Mouse (Mus musculus) lung, postnatal 14 days (tissue): ENCODE measurements around the gene Nmral1.
A peak's percentile ranks its signal among the peaks of the same experiment; 100 is the strongest.
"Not testable (repeated sequence)": the region's sequence is repeated elsewhere in the genome, so short reads cannot be mapped to it uniquely, and the experiment has no call there.

Experiments
- DNase-seq: peaks from one replicate; pipeline ENCODE4 v3.0.0; 2021

The Nmral1 gene

DNA sequence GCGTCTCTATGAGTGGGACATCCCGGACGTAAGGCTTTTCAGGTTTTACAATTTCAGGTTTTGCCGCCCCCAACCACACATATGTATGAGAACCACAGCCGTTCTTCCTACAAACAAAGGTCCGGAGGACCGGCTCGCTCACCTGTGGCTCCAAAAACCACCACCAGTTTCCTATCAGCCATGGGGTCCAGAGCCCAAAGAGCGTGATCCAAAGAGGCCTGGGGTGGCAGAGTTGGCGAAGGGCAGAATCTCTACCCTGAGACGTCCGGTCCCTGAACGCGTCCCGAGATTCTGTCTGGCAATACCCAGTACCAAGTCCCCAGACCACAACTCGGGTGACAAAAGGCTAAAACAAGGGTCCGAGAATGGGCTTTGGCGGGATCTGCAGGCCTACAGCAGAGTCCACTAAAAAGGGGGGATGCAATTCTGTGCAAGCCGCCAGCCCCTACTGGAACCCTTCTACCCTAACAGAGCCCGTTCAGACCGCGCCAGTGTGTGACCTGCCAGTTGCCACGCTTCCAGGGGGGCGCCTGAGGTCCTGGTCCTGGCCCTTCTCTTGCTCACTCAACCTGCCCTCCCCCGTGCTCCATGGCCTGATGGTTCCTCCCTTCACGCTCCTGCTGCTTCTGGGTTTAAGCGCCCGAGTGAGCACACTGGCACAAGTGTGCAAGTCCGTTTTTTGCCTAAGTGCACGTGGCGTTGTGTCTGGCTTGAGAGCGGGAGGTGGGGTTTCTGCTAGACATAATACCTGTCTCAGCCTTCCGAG lies at the start of gene Nmral1:
TSS of gene Nmral1 (minus strand) at position 604 of the 766 bp plus-strand sequence.
- DNase-seq, result peak; percentile 56

GRCm38 (mm10) chr16:4768719-4769118 lies 49.6 kb upstream of the Nmral1 start:
- no peak for DNase-seq

GRCm38 (mm10) chr16:4767012-4767790 lies 48.0 kb upstream of the Nmral1 start:
- no peak for DNase-seq

- no peak for DNase-seq
These were observed 46.7 kb upstream of the Nmral1 start for GRCm38 (mm10) chr16:4765852-4766251.

- DNase-seq, result peak; percentile 27
These were observed 44.1 kb upstream of the Nmral1 start for GRCm38 (mm10) chr16:4763276-4763675.

DNA sequence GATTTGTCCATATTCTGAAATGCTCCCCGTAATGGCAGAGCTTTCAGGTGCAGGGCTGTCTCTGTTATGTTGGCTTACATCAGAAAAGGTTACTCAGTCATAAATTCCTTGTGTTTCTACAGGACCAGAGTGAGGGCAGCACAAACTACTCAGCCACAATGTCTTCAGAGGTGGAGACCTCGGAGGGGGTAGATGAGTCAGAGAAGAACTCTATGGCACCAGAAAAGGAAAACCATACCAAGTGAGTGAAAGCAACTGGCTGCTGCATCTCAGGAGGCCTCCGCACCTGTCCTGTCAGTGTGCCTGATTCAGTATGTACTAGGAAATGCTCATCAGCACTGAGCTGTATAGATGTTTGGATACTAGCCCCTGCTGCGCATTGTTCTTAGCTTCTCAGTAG lies 43.3 kb upstream of the Nmral1 start:
- no peak for DNase-seq

- DNase-seq, result not testable (repeated sequence)
These were observed 37.6 kb upstream of the Nmral1 start for GRCm38 (mm10) chr16:4756660-4757335.

DNA sequence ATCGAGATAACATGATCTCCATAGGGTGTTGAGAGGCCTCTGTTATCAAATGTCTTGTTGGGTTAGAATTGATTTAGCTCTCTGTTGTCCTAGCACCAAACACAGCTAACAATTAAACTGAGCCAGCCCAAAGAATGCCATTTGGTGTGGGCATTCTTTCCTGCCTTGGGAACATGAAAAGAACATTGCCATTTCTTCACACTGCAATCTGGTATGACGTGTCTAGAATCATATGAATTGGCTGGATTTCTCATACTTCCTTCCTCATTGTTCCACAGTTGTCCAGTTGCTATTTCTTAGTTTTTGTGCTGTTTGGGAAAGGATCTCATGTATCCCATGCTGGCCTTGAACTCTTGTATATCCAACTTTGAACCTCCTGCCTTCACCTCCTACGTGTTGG lies 34.9 kb upstream of the Nmral1 start:
- no peak for DNase-seq

GRCm38 (mm10) chr16:4752155-4752554 lies 33.0 kb upstream of the Nmral1 start:
- no peak for DNase-seq

GRCm38 (mm10) chr16:4742186-4742585 lies 23.0 kb upstream of the Nmral1 start:
- DNase-seq, result no peak

DNA sequence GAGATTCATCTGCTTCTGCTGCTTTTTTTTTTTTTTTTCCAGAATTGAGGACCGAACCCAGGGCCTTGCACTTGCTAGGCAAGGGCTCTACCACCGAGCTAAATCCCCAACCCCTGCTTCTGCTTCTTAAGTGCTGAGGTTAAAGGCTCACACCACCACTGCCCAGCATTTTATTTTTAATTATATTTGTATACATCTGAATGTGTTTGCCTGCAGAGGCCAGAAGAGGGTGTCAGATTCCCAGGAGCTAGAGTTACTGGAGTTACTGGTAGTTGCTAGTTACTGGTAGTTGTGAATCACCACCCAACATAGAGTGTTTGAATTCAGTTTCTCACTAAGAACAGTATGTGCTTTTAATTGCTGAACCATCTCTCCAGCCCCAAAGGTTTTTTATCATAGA lies 20.8 kb upstream of the Nmral1 start:
- DNase-seq, result no peak

GRCm38 (mm10) chr16:4736262-4736661 lies 17.1 kb upstream of the Nmral1 start:
- no peak for DNase-seq

DNA sequence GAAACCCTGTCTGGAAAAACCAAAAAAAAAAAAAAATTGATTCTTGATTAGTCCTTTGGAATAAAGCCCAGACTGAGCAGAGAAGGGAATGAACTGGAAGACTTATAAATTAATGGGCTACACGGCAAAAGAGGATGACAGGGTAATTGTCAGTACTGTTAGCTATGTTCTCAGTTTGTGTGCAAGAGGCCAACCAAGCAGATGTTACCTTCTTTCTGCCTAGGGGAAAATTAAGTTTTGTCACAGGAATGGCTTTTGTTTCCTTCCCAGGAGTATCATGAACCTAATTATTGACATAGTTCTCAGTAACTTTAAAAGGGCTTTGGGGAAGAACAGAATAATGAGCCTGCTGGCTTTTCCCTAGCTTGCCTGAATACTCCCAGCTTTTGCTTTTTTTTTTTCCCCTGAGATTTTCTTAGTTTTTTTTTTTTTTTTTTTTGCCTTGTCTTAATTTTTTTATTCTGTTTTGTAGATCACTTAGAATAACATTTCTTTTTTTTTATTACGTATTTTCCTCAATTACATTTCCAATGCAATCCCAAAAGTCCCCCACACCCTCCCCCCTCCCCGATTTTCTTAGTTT lies 11.7 kb upstream of the Nmral1 start:
- DNase-seq, result no peak

DNA sequence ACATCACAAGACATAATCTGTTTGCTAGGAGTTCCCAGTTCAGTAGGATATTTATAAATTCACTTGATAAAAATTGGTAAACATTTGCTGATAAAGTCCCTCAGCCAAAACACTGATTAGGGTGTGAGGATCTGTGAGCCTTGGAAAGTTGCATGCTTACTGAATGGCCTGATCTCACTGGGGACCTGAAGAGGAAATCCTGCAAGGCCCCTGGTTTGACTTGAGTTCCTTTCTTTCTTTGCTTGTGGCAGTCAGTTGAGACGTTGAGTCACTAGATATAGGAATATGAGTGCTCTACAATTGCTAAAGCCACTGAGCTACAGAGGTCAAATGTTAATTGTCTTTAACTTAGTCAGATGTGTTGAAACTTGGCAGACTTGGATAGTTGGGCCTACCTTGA lies 8.8 kb upstream of the Nmral1 start:
- no peak for DNase-seq

DNA sequence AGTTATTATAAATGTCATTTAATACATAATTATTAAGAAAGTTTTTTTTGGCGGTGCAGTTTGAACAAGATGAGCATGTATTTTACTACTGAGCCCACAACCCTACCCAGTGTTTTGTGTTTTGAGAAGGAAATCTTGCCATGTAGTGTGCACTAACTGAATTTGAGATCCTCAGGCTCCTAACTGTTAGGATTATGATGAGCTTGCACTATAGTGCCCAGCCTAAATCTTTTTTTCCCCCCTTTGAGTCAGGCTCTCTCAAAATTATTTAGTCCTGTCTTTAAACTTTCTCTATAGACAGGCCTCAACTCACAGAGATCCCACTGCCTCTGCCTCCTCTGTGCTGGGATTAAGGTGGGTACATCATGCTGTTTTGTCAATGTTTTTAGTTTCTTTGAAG lies 8.4 kb upstream of the Nmral1 start:
- DNase-seq, result no peak

DNA sequence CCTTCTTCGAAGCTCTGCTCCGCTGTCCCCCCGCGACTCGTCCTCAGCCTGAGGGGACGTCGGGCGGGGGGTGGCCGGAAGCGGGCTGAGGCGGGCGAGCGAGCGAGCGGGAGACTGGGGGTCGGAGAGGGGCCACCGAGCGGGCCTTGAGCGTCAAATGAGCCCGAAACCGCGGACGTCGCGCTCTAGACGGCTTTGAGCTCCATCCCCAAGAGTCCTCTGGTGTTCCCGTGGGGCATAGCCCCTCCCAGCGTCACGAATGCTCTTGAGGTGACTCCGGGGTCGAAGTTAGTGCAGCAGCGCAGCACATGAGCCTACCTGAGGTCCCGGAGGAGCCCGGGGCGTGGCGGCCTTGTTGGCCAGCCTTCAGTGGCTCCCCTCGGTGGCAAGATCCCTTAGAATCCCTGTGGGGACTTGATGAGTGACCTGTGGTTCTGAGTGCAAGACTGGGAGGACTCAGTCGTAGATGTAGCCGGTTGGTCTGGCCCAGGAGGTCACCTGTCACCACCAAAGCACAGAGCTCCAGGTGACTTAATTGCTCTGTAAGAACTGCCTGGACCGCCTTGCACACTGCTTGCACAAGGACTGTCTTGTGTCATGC lies 7.5 kb upstream of the Nmral1 start:
- no peak for DNase-seq

GRCm38 (mm10) chr16:4725780-4726527 lies 6.8 kb upstream of the Nmral1 start, which contains the start of gene Hmox2:
Gene Hmox2 (plus strand): TSS chr16:4726361.
- DNase-seq, result peak; percentile 97

GRCm38 (mm10) chr16:4725266-4725665 lies 6.1 kb upstream of the Nmral1 start:
- no peak for DNase-seq

GRCm38 (mm10) chr16:4722915-4723209 lies 3.7 kb upstream of the Nmral1 start:
- no peak for DNase-seq

DNA sequence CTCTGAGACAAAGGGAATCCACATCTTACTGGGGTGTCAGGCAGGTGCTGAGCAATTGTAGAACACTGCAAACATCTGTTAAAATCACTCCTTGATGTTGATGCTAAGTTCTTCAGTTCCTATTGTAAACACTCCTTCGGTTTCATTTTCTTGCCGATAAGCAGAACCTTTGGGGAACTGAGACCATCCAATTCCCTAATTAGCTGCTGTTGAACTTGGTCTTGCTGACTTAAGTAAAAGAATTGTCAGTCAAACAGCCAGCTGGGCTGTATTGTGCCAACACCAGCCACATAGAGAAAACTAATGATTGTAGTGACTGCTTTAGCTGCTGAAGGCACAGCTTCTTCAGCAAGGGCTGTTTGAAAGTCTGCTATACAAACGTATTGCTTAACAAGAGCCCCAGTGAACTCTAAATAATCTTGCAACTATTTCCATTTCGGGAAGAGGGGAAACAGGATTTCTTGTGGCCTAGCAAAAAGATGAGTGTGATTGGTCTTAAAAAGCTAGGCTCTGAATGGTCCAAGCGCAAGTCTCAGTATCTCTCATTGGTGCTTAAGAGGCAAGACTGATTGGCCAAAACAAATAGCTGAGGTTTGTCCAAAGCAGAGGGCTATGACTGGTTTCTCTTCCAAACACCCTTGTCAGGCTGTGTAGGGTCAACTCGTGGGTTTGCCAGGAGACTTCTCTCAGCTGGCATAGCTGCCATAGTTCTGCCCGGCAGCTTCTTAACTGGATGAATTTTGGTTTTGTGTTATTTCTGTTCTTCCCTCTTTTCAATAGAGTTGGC lies 3.2 kb upstream of the Nmral1 start:
- DNase-seq, result no peak

DNA sequence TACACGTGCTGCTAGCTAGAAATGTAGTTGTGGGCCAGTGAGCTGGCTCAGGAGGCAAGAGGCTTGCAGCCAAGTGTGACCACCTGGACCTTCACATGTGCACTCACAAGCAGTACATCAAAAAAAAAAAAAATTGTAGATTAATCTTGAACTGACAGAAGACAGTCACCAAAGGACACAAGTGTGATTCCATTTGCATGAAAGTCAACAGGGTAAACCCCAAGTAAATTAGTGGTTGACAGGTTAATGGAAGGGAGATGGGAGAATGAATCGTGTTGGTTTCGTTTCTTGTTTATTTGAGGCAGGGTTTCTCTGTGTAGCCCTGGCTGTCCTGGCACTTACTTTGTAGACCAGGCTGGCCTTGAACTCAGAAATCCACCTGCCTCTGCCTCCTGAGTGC lies 1.3 kb downstream of the Nmral1 start:
- no peak for DNase-seq
